Mouse (Mus musculus) midbrain, embryonic 15.5 days (tissue): ENCODE data around the gene Sult1c2. TPM values are rescaled to one million over a fixed set of nuclear protein-coding genes. Genes with fewer than 3 reads are reported as not detected.
"Not testable (repeated sequence)": the region's sequence is repeated elsewhere in the genome, so short reads cannot be mapped to it uniquely, and the experiment has no call there.

ENCODE experiments used
- ATAC-seq: fragments of 200-750 bp; cut with Nextera tagmentation; replicated peaks from 2 replicates; pipeline ENCODE4 v1.8.0; 2017; ENCODE audit warnings: moderate TSS enrichment
- H3K27ac ChIP-seq: fragments of 300-500 bp; sonication (generic); 2 replicates; pipeline ENCODE4 v1.5.1; 2015; ENCODE audit warnings: mild to moderate bottlenecking, inconsistent platforms
- H3K27me3 ChIP-seq: fragments of 300-500 bp; sonication (generic); replicated peaks from 2 replicates; pipeline ENCODE4 v1.6.1; 2015; ENCODE audit warnings: inconsistent platforms
- H3K36me3 ChIP-seq: fragments of 300-500 bp; sonication (generic); replicated peaks from 2 replicates; pipeline ENCODE4 v1.6.1; 2015; ENCODE audit warnings: inconsistent platforms
- H3K4me1 ChIP-seq: fragments of 300-500 bp; sonication (generic); 2 replicates; pipeline ENCODE4 v1.6.1; 2015; ENCODE audit warnings: inconsistent platforms
- H3K4me2 ChIP-seq: fragments of 300-500 bp; sonication (generic); 2 replicates; pipeline ENCODE4 v1.6.1; 2015; ENCODE audit warnings: inconsistent platforms, mild to moderate bottlenecking, moderate library complexity
- H3K4me3 ChIP-seq: fragments of 300-500 bp; sonication (generic); 2 replicates; pipeline ENCODE4 v1.5.1; 2015; ENCODE audit warnings: mild to moderate bottlenecking, inconsistent platforms
- H3K9ac ChIP-seq: fragments of 300-500 bp; sonication (generic); 2 replicates; pipeline ENCODE4 v1.6.1; 2015; ENCODE audit warnings: mild to moderate bottlenecking, inconsistent platforms
- H3K9me3 ChIP-seq: fragments of 300-500 bp; sonication (generic); 2 replicates; pipeline ENCODE4 v1.6.1; 2016; ENCODE audit warnings: inconsistent platforms
- WGBS: fragments of 180-500 bp; shearing (Covaris S2); methylation state at CpG from one replicate; pipeline ENCODE4 v1.1.7; 2015; ENCODE audit warnings: mixed read lengths; 5-methylcytosine and 5-hydroxymethylcytosine counted together
- polyA plus RNA-seq: library from polyadenylated mRNA; unstranded; fragments of >200 nt; fragmentation: Nextera tagmentation; extraction: Ambion mirVana; gene quantifications from 2 replicates; pipeline ENCODE4 v1.2.1, GENCODE M21; 2015

Gene Sult1c2
- polyA plus RNA-seq = not detected in 2 replicates

DNA sequence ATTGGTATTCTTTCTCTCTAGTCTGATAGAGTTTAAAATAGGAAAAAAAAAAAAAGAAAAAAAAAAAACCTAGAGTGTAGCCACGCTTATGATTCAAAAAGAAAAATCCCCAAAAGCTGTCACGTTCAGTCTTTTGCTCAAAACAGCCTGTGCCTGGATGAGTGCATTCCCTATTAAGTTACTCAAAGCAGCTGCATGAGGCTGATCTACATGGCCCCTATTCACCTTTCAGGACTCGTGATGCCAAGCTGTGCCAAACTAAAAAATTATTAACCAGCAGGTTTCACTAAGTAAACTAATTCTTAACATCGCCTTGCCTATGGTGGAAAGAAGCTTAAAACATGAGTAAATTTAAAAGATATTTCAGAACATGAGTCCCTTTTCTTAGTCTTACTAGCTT is at the start of gene Sult1c2:
Gene Sult1c2 (minus strand): TSS at position 134 of the 400 bp plus-strand sequence.
- H3K9ac ChIP-seq = no peak within 1 kb of the TSS
- H3K4me3 ChIP-seq = no peak within 1 kb of the TSS
- H3K27me3 ChIP-seq = no peaks in the 10 kb centered on the region
- H3K27ac ChIP-seq = no peak within 1 kb of the TSS
- H3K9me3 ChIP-seq = no peaks in the 10 kb centered on the region
- no peaks in the 10 kb centered on the region for H3K36me3 ChIP-seq
- no peak for ATAC-seq
- no peaks in the 10 kb centered on the region for H3K4me1 ChIP-seq
- 84% methylated on average over 4 of the region's 4 CpGs for WGBS
- no peak within 1 kb of the TSS for H3K4me2 ChIP-seq

DNA sequence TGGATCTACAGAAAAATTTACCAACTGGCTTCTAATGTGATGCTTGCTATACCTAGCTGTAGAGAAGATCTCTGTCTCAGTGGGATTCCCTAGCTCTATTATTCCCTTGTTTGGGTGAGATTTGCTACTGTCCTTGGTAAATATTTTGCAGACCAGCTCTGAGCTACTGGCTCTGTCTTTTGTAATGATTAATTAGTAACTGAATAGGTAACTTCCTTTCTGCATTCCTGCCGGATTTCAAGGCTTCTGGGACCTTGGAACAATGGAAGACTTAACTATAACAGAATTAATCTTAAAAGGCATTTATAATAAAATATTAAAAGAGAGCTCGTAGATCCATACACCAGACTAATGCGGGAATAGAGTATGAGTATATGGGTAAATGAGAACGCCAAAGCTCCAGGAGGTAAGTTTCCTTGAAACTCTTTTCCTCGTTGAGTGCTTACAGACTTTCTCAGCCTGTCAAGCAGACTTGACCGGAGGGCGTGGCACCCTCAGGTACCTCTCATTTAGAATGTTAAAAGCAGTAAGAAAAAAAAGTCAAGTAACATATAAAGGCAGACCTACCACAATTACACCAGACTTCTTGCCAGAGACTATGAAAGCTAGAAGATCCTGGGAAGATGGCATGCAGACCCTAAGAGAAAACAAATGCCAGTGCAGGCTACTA is 33.0 kb upstream of the Sult1c2 start:
- ATAC-seq = not testable (repeated sequence)

DNA sequence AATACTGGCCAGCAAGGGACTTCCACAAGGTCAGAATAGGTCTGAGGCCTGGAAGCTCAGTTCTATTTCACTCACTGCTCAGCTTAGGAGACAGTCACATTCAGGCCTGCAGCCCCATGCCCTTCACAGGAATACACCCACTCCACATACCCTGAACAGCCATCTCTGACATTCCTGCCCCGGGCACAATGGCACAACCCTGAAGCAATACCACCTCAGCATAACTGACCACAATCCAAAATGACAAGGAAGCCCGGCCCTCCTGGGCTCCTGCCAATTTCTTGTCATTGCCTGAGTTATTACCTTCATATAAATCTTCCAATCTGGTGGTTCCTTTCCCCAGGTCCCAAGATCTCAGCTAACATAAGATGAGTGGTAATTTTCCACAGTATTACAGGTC is 28.3 kb upstream of the Sult1c2 start:
- no peak overlapping the region for H3K9ac ChIP-seq
- H3K4me3 ChIP-seq = no peak overlapping the region
- no peaks in the 10 kb centered on the region for H3K4me1 ChIP-seq
- H3K4me2 ChIP-seq = no peak overlapping the region
- H3K36me3 ChIP-seq = no peaks in the 10 kb centered on the region
- H3K27me3 ChIP-seq = no peaks in the 10 kb centered on the region
- H3K9me3 ChIP-seq = no peaks in the 10 kb centered on the region
- no peak for ATAC-seq
- H3K27ac ChIP-seq = no peak overlapping the region
- 78% methylated on average over 2 of the region's 2 CpGs for WGBS

More for the DNA sequence above, 33.0 kb upstream of the Sult1c2 start:
- not testable (repeated sequence) for H3K27me3 ChIP-seq, H3K9me3 ChIP-seq, H3K9ac ChIP-seq, H3K36me3 ChIP-seq, H3K27ac ChIP-seq, H3K4me1 ChIP-seq, H3K4me3 ChIP-seq, H3K4me2 ChIP-seq
- WGBS = 84% methylated on average over 7 of the region's 7 CpGs

DNA sequence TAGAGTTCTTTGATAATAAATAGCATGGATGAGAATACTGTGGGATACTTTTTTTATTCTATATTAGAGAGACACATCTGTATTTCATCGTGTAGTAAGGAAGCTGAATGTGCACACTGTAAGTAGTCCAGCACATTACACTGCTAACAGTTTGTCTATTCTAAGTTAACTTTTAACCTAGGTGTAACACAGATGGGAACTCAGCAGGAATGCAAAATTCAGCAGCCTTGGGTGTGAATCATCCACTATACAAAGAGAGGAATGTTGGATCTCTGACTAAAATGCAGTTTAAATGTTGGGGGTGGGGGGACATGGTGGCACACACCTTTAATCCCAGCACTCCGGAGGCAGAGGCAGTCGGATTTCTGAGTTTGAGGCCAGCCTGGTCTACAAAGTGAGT is 26.1 kb upstream of the Sult1c2 start:
- Histone ChIP-seq H3K27me3 (no peaks in the 10 kb centered on the region), H3K9ac (no peak overlapping the region), H3K4me2 (no peak overlapping the region), H3K36me3 (no peaks in the 10 kb centered on the region), H3K4me1 (no peaks in the 10 kb centered on the region), H3K9me3 (no peaks in the 10 kb centered on the region), H3K27ac (no peak overlapping the region), H3K4me3 (no peak overlapping the region)
- 79% methylated on average over 3 of the region's 3 CpGs for WGBS
- ATAC-seq = no peak

DNA sequence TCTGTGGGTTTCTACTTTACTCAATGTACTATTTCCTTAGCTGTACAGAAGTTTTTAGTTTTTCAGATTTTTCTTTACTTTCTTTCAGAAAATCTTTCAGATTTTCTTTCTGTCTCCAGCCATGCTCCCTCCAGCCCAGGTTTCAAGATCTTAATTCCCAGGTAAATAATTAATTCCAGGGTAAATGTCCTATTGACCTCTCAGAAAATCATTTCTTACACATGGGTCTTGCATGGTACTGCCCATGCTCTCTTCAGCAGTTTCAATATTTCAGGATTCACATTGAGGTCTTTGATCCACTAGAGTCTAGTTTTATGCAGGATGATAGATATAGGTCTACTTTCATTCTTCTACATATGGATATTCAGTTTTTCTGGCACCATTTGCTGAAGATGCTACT is 23.8 kb upstream of the Sult1c2 start:
- Histone ChIP-seq H3K9me3 (no peaks in the 10 kb centered on the region), H3K27ac (no peak overlapping the region), H3K4me2 (no peak overlapping the region), H3K9ac (no peak overlapping the region), H3K27me3 (no peaks in the 10 kb centered on the region), H3K4me3 (no peak overlapping the region), H3K4me1 (no peaks in the 10 kb centered on the region), H3K36me3 (no peaks in the 10 kb centered on the region)
- no peak for ATAC-seq

DNA sequence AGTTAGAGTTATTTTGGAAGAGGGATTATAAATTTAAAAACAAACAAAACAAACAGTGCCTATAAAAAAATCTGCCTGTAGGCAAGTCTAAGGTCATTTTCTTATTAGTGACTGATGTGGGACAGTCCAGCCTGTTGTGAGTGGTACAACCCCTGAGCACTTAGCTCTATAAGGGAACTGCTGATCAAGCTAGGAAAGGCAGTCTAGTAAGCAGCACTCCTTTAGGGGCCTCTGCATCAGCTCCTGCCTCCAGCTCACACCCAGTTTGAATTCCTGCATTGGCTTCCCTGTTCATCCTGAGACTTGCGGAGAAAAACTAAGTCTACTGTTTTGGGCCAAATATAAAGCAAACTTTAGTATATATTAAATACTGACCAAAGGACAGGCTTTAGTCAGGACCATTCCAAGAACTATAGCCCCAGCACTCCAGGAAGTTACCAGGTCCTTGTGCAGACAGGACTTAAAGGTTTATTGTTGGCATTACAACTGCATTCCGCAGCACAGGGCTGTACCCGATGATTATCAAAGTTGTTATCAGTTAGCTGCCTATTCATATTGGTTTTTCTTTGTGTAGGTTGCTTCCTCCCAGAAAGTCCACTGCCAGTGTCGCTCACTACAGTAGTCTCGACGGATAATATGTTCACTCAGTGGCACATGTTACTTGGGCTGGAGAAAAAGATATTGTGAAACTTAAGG is 19.3 kb upstream of the Sult1c2 start:
- H3K4me2 ChIP-seq = no peak overlapping the region
- H3K9me3 ChIP-seq = no peaks in the 10 kb centered on the region
- no peaks in the 10 kb centered on the region for H3K4me1 ChIP-seq
- H3K27me3 ChIP-seq = no peaks in the 10 kb centered on the region
- ATAC-seq = no peak
- H3K4me3 ChIP-seq = no peak overlapping the region
- H3K9ac ChIP-seq = no peak overlapping the region
- 88% methylated on average over 6 of the region's 6 CpGs for WGBS
- no peaks in the 10 kb centered on the region for H3K36me3 ChIP-seq
- no peak overlapping the region for H3K27ac ChIP-seq

DNA sequence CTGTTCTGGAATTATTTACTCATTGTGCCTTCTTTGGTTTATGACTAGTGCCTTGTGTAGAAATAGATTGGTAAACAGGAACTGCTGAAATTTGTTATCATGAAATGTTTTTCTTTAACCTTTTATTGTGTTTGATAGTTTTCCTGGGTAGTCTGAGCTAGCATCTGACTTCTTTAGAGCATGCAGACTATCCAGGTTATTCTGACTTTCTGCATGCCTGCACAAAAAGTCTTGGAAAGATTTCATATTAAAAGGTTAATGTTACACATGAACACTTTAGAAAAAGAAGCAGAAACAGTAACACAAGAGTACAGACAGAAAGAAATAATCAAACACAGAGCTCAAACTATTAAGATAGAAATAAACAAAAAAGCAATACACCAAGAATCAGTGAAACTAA is 14.4 kb upstream of the Sult1c2 start:
- Histone ChIP-seq H3K4me2 (no peak overlapping the region), H3K9me3 (no peaks in the 10 kb centered on the region), H3K27ac (no peak overlapping the region), H3K4me3 (no peak overlapping the region), H3K9ac (no peak overlapping the region), H3K27me3 (no peaks in the 10 kb centered on the region), H3K4me1 (no peaks in the 10 kb centered on the region), H3K36me3 (no peaks in the 10 kb centered on the region)
- no peak for ATAC-seq

DNA sequence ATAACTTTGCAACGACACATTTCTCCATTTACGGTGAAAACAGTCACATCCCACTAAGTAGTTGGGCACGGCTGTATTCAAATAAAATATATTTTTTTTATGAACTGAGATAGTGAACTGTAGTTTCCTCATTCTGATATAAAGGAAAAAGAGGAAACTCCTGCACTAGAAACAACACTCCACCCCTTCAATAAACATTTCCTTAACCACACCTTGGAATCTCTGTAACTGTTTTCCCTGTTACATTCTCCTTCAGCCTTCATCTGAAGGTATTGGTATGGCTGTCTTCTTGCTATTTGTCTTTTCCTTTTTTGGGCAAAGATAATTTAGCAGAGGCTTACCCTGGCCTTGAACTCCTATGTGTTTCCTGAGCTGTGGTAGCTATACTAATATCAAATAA is 8.9 kb upstream of the Sult1c2 start:
- no peak for ATAC-seq
- no peak overlapping the region for H3K9ac ChIP-seq
- WGBS = 93% methylated on average over 3 of the region's 3 CpGs
- H3K4me1 ChIP-seq = no peaks in the 10 kb centered on the region
- no peaks in the 10 kb centered on the region for H3K36me3 ChIP-seq
- H3K9me3 ChIP-seq = no peaks in the 10 kb centered on the region
- no peak overlapping the region for H3K27ac ChIP-seq
- H3K27me3 ChIP-seq = no peaks in the 10 kb centered on the region
- H3K4me2 ChIP-seq = no peak overlapping the region
- no peak overlapping the region for H3K4me3 ChIP-seq

DNA sequence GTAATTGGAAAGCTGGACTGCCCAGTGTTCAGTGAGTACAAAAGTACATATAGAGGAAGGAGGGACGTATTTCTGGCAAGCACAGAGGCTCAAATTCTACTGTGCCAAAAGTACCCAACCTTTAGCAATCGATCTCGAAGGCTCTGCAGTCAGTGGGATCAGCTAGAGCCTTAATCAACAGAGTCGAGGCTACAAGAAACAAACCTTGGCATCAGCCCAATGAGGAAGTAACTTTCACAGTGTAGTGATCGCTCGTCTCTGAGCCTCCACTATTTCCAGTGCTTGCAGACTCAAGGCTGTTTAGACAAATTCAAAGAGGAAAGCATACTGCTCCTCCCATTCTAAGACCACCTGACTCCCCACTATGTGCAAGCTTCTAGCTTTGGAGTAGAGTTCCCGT is 343 bp downstream of the Sult1c2 start:
- Histone ChIP-seq H3K4me2 (no peak overlapping the region), H3K27me3 (no peaks in the 10 kb centered on the region), H3K27ac (no peak overlapping the region), H3K9me3 (no peaks in the 10 kb centered on the region), H3K4me1 (no peaks in the 10 kb centered on the region), H3K4me3 (no peak overlapping the region), H3K36me3 (no peaks in the 10 kb centered on the region), H3K9ac (no peak overlapping the region)
- 85% methylated on average over 7 of the region's 7 CpGs for WGBS
- no peak for ATAC-seq

DNA sequence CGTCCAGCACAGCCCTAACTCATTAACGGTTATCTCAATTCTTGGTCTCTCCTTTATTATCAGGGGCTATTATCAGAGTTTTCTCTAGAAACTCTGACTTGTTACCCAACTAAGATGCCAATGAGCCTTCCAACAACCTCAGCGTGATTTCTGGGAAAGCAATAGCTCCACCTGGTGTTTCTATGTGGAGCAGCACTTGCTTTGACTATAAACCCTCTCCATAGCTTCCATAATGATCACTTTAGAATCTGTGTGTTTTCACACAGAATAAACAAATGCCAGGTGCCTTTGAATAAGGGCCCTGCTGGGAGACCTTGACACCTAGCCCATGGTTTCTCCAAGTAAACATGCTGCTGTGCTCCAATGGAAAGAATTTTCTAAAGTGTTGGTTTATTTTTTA is 12.8 kb downstream of the Sult1c2 start:
- H3K9ac ChIP-seq = no peak overlapping the region
- ATAC-seq = no peak
- no peaks in the 10 kb centered on the region for H3K27me3 ChIP-seq
- peaks cover 7% of the 10 kb centered on the region; the same call in 1 of the 2 replicates for H3K9me3 ChIP-seq
- H3K36me3 ChIP-seq = no peaks in the 10 kb centered on the region
- H3K4me3 ChIP-seq = no peak overlapping the region
- H3K4me1 ChIP-seq = no peaks in the 10 kb centered on the region
- 63% methylated on average over 3 of the region's 3 CpGs for WGBS
- H3K4me2 ChIP-seq = no peak overlapping the region
- H3K27ac ChIP-seq = no peak overlapping the region

DNA sequence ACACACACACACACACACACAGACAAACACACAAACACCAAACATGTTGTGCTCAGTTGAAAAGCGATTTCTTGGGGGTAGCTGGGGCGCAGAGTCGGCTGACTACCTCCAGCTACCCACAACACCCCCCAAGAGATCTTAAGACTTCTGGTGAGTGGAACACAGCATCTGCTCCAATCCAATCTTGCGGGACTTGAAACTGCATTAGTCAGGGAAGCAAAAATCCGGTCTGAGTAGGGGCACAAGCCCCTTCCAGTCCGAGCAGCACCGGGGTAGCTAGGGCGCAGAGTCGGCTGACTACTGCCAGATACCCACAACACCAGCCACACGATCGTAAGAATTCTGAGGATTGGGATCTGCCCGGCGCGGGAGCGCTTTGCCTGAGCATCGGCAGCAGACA is 42.2 kb downstream of the Sult1c2 start:
- H3K9ac ChIP-seq, H3K4me1 ChIP-seq, H3K27ac ChIP-seq, H3K4me3 ChIP-seq, H3K27me3 ChIP-seq, ATAC-seq, H3K4me2 ChIP-seq, H3K9me3 ChIP-seq, H3K36me3 ChIP-seq: not testable (repeated sequence)
- WGBS = 84% methylated on average over 16 of the region's 16 CpGs

DNA sequence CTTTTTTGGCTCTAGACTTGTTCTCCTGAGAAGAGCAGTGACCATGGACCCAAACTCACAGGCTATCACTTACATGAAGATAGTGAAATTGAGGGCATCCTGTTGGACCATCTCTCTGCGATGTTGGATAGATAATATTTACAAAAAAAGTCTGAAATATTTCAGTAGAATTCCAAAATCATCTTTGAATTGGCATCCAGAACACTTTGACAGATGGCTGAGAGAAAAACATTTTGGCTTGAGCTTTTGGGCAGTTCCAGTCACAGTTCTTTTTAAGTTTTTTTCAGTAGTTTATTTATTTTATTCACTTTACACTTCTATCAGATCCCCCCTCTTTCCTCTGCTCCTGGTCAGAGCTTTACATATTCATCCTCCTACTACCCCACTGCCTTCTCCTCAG is 62.8 kb downstream of the Sult1c2 start:
- no peaks in the 10 kb centered on the region for H3K27me3 ChIP-seq
- H3K36me3 ChIP-seq = no peaks in the 10 kb centered on the region
- H3K9ac ChIP-seq = no peak overlapping the region
- no peak overlapping the region for H3K4me3 ChIP-seq
- H3K27ac ChIP-seq = no peak overlapping the region
- H3K4me2 ChIP-seq = no peak overlapping the region
- no peaks in the 10 kb centered on the region for H3K4me1 ChIP-seq
- H3K9me3 ChIP-seq = no peaks in the 10 kb centered on the region
- ATAC-seq = no peak
- 91% methylated on average over 1 of the region's 1 CpGs for WGBS
